Mouse (Mus musculus): ENCODE data around the gene Tuba3a.
"Not testable (repeated sequence)": the region's sequence is repeated elsewhere in the genome, so short reads cannot be mapped to it uniquely, and the experiment has no call there.

The Tuba3a gene

GRCm38 (mm10) chr6:125305465-125305864 is 19.6 kb upstream of the Tuba3a start:
- no peak for DNase-seq

- DNase-seq: not testable (repeated sequence)
Observed at GRCm38 (mm10) chr6:125304408-125304807, 18.6 kb upstream of the Tuba3a start.

GRCm38 (mm10) chr6:125303242-125303641 is 17.4 kb upstream of the Tuba3a start:
- DNase-seq: peak; percentile 80 to 86

- DNase-seq: peak in 1 of 2 experiments; percentile 35
Observed at GRCm38 (mm10) chr6:125302231-125302982, 16.6 kb upstream of the Tuba3a start.

GRCm38 (mm10) chr6:125300982-125301381 is 15.1 kb upstream of the Tuba3a start:
- no peak for DNase-seq

- no peak for DNase-seq
Observed at GRCm38 (mm10) chr6:125297149-125297820, 11.4 kb upstream of the Tuba3a start.

GRCm38 (mm10) chr6:125294049-125294448 is 8.2 kb upstream of the Tuba3a start:
- no peak for DNase-seq

- DNase-seq: no peak
Observed at GRCm38 (mm10) chr6:125292256-125292655, 6.4 kb upstream of the Tuba3a start.

GRCm38 (mm10) chr6:125291329-125291728 is 5.5 kb upstream of the Tuba3a start:
- no peak for DNase-seq

- DNase-seq: no peak
Observed at GRCm38 (mm10) chr6:125288730-125289129, 2.9 kb upstream of the Tuba3a start.

GRCm38 (mm10) chr6:125286944-125287343 is 1.1 kb upstream of the Tuba3a start:
- DNase-seq: no peak

GRCm38 (mm10) chr6:125284751-125285150 is 1.1 kb downstream of the Tuba3a start:
- no peak for DNase-seq

GRCm38 (mm10) chr6:125284250-125284649 is 1.6 kb downstream of the Tuba3a start:
- no peak for DNase-seq

GRCm38 (mm10) chr6:125282721-125283120 is 3.1 kb downstream of the Tuba3a start:
- DNase-seq: peak; percentile 75 to 77

GRCm38 (mm10) chr6:125279729-125280128 is 6.1 kb downstream of the Tuba3a start:
- DNase-seq: no peak

- peak; percentile 62 to 65 for DNase-seq
Observed at GRCm38 (mm10) chr6:125274841-125275563, 10.8 kb downstream of the Tuba3a start.

GRCm38 (mm10) chr6:125272228-125272785 is 13.5 kb downstream of the Tuba3a start:
- DNase-seq: no peak

GRCm38 (mm10) chr6:125271455-125272227 is 14.2 kb downstream of the Tuba3a start:
- peak; percentile 96 to 97 for DNase-seq

- no peak for DNase-seq
Observed at GRCm38 (mm10) chr6:125268799-125269198, 17.0 kb downstream of the Tuba3a start.

GRCm38 (mm10) chr6:125267469-125267868 is 18.4 kb downstream of the Tuba3a start:
- no peak for DNase-seq

GRCm38 (mm10) chr6:125266600-125266999 is 19.2 kb downstream of the Tuba3a start:
- not testable (repeated sequence) for DNase-seq

- DNase-seq: no peak
Observed at GRCm38 (mm10) chr6:125266091-125266490, 19.8 kb downstream of the Tuba3a start.
